Comparison of ENCODE assay signal across 13 mouse cellular contexts in genomic region chr17:86407921-86408613, GRCm38 (mm10).
A peak's percentile ranks its signal among the peaks of the same experiment; 100 is the strongest.
DNase-seq lines count a peak whose midpoint lies in the region; ATAC-seq and TF ChIP-seq lines count a peak whose summit lies in the region.
"Had no signal": no experiment of that assay in that cellular context is flagged by ENCODE, and none has a peak within 500 bp of the region (broad histone marks: within the 10 kb centered on the region; RNA-seq: fewer than 3 reads in every experiment).

No protein-coding gene starts in this region.

- no peaks in the 10 kb centered on the region for H3K36me3 ChIP-seq in liver, adult 2 months (ENCODE audit: control insufficient read depth, insufficient read depth, low read length)
- no peaks in the 10 kb centered on the region for H3K36me3 ChIP-seq in liver, embryonic 12.5 days
- no peaks in the 10 kb centered on the region for H3K36me3 ChIP-seq in hindbrain, embryonic 11.5 days (ENCODE audit: control insufficient read depth, insufficient read depth, low read length)
- H3K36me3 ChIP-seq: embryonic facial prominence, embryonic 12.5 days; midbrain, embryonic 10.5 days; neural tube, embryonic 12.5 days; stomach, embryonic 15.5 days had no signal

- H3K4me3 ChIP-seq in gastrocnemius, adult 2 months = no peak overlapping the region
- H3K4me3 ChIP-seq in liver, adult 2 months (ENCODE audit: insufficient read depth, low read depth, low read length) = no peak overlapping the region
- no peak overlapping the region for H3K4me3 ChIP-seq in liver, embryonic 12.5 days
- H3K4me3 ChIP-seq in cortical plate, adult 2 months (ENCODE audit: insufficient read depth, low read length) = no peak overlapping the region
- no peak overlapping the region for H3K4me3 ChIP-seq in hindbrain, embryonic 11.5 days (ENCODE audit: low read depth, low read length)
- H3K4me3 ChIP-seq: embryonic facial prominence, embryonic 12.5 days; midbrain, embryonic 10.5 days; neural tube, embryonic 12.5 days; stomach, embryonic 15.5 days had no signal

- TF ChIP-seq POLR2A in liver, adult 2 months (IDR thresholded peaks at IDR 0.05; ENCODE audit: extremely low read depth, insufficient read depth, low read length) = no peak
- TF ChIP-seq POLR2A in cortical plate, adult 2 months (IDR thresholded peaks at IDR 0.05; ENCODE audit: extremely low read depth, insufficient read depth, low read length) = no peak

- no peaks in the 10 kb centered on the region for H3K79me2 ChIP-seq in liver, adult 2 months (ENCODE audit: control insufficient read depth, insufficient read depth, low read length)

- H3K9me3 ChIP-seq in liver, embryonic 12.5 days (replicated peaks) = no peaks in the 10 kb centered on the region
- no peaks in the 10 kb centered on the region for H3K9me3 ChIP-seq in hindbrain, embryonic 11.5 days (ENCODE audit: control insufficient read depth, low read length)
- H3K9me3 ChIP-seq: embryonic facial prominence, embryonic 12.5 days; midbrain, embryonic 10.5 days; neural tube, embryonic 12.5 days; stomach, embryonic 15.5 days had no signal

- H3K27ac ChIP-seq in gastrocnemius, adult 2 months = no peak overlapping the region
- no peak overlapping the region for H3K27ac ChIP-seq in liver, adult 2 months (replicated peaks; ENCODE audit: insufficient read depth, low read depth, low read length)
- no peak overlapping the region for H3K27ac ChIP-seq in liver, embryonic 12.5 days
- peak overlapping the region; percentile 28; the same call in 1 of the 2 replicates for H3K27ac ChIP-seq in cortical plate, adult 2 months (ENCODE audit: insufficient read depth, low read length)
- H3K27ac ChIP-seq in hindbrain, embryonic 11.5 days (ENCODE audit: low read depth, low read length) = no peak overlapping the region
- H3K27ac ChIP-seq: embryonic facial prominence, embryonic 12.5 days; midbrain, embryonic 10.5 days; neural tube, embryonic 12.5 days; stomach, embryonic 15.5 days had no signal

- no peak for ATAC-seq in liver, embryonic 12.5 days
- no peak for ATAC-seq in hindbrain, embryonic 11.5 days (ENCODE audit: low FRiP score)

- H3K27me3 ChIP-seq in liver, adult 2 months (ENCODE audit: control insufficient read depth, insufficient read depth, low read length) = no peaks in the 10 kb centered on the region
- H3K27me3 ChIP-seq in liver, embryonic 12.5 days (replicated peaks) = peaks cover 4% of the 10 kb centered on the region; the same call in 1 of the 2 replicates
- no peaks in the 10 kb centered on the region for H3K27me3 ChIP-seq in hindbrain, embryonic 11.5 days (ENCODE audit: control insufficient read depth, insufficient read depth, low read length)
- H3K27me3 ChIP-seq: embryonic facial prominence, embryonic 12.5 days; neural tube, embryonic 12.5 days; stomach, embryonic 15.5 days had no signal

- no peak overlapping the region for H3K9ac ChIP-seq in liver, adult 2 months (ENCODE audit: low read depth, low read length)
- no peak overlapping the region for H3K9ac ChIP-seq in liver, embryonic 12.5 days
- no peak overlapping the region for H3K9ac ChIP-seq in hindbrain, embryonic 11.5 days (ENCODE audit: low read depth, low read length)
- H3K9ac ChIP-seq: embryonic facial prominence, embryonic 12.5 days; neural tube, embryonic 12.5 days; stomach, embryonic 15.5 days had no signal

- TF ChIP-seq CTCF in gastrocnemius, adult 2 months (IDR thresholded peaks at IDR 0.05) = no peak
- no peak for TF ChIP-seq CTCF in liver, adult 2 months (IDR thresholded peaks at IDR 0.05; ENCODE audit: low read depth, low read length)
- TF ChIP-seq CTCF in cortical plate, adult 2 months (IDR thresholded peaks at IDR 0.05; ENCODE audit: extremely low read depth, insufficient read depth, low read length) = no peak

- intact Hi-C loops in gastrocnemius, adult 2 months (cut with DNase I) = no loop called here

- H3K4me1 ChIP-seq in liver, adult 2 months (ENCODE audit: control insufficient read depth, insufficient read depth, low read length) = peaks cover 14% of the 10 kb centered on the region
- peaks cover 14% of the 10 kb centered on the region for H3K4me1 ChIP-seq in liver, embryonic 12.5 days
- H3K4me1 ChIP-seq in cortical plate, adult 2 months (ENCODE audit: control insufficient read depth, insufficient read depth, low read length) = peaks cover 30% of the 10 kb centered on the region
- H3K4me1 ChIP-seq in hindbrain, embryonic 11.5 days (replicated peaks; ENCODE audit: control insufficient read depth, insufficient read depth, low read length) = peaks cover 5% of the 10 kb centered on the region; the same call in 1 of the 2 replicates

- H3K4me2 ChIP-seq in liver, embryonic 12.5 days = no peak overlapping the region
- no peak overlapping the region for H3K4me2 ChIP-seq in hindbrain, embryonic 11.5 days (replicated peaks; ENCODE audit: low read depth, low read length)
- H3K4me2 ChIP-seq: embryonic facial prominence, embryonic 12.5 days; neural tube, embryonic 12.5 days; stomach, embryonic 15.5 days had no signal

- WGBS in liver, adult 2 months = 72% methylated on average over 8 of the region's 8 CpGs
- WGBS in liver, embryonic 12.5 days (ENCODE audit: insufficient replicate concordance) = 75% methylated on average over 8 of the region's 8 CpGs
- 89% methylated on average over 8 of the region's 8 CpGs for WGBS in hindbrain, embryonic 11.5 days

- DNase-seq in gastrocnemius, adult 2 months = peak; percentile 44
- no peak for DNase-seq in gastrocnemius, postnatal 25 days
- DNase-seq in liver, adult 2 months (ENCODE audit: extremely low read depth, low read depth, low spot score) = peak; percentile 53
- DNase-seq in lung, postnatal 14 days = peak; percentile 41
- no peak for DNase-seq in hindbrain, embryonic 11.5 days (ENCODE audit: low spot score)
- no peak for DNase-seq in c-Kit-positive CD71-positive TER-119-positive erythroid progenitor cells, embryonic 14.5 days (ENCODE audit: low spot score)
- DNase-seq: liver had no signal

Comparison
In these comparisons a context has a peak if more than half of its experiments do, and no peak if none do; other contexts are left out.
1. DNase-seq: peak in gastrocnemius, adult 2 months (single experiment), liver, adult 2 months (single experiment) and lung, postnatal 14 days (single experiment); none in gastrocnemius, postnatal 25 days (single experiment), hindbrain, embryonic 11.5 days (single experiment) and c-Kit-positive CD71-positive TER-119-positive erythroid progenitor cells, embryonic 14.5 days (single experiment).